Comparison of ENCODE assay signal across 24 mouse cellular contexts in the genomic region with DNA sequence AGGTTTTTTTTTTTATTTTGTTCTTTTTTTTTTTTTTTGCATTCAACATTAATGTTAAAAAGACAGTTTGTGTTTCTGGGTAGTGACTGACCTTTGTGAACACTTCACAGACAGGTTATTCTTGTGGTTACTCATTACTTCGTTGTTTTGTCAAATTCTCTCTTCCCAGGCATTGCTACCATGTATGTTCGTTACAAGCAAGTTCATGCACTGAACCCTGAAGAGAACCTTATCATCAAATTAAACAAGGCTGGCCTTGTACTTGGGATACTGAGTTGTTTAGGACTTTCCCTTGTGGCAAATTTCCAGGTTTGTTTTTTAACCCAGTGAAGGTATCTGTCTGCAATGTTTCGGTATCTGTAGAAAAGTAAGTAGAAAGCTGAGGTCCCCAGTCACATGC. TPM values are rescaled to one million over a fixed set of nuclear protein-coding genes. Genes with fewer than 3 reads are reported as not detected.
A peak's percentile ranks its signal among the peaks of the same experiment; 100 is the strongest.
DNase-seq lines count a peak whose midpoint lies in the region; ATAC-seq and TF ChIP-seq lines count a peak whose summit lies in the region.
"Had no signal": no experiment of that assay in that cellular context is flagged by ENCODE, and none has a peak within 500 bp of the region (broad histone marks: within the 10 kb centered on the region; RNA-seq: fewer than 3 reads in every experiment).

No protein-coding gene starts in this region.

- H3K9ac ChIP-seq in kidney, embryonic 16.5 days (replicated peaks; ENCODE audit: low read length), result no peak overlapping the region
- no peak overlapping the region for H3K9ac ChIP-seq in liver, embryonic 16.5 days (ENCODE audit: low read depth, low read length)
- no peak overlapping the region for H3K9ac ChIP-seq in liver, embryonic 11.5 days (ENCODE audit: low read depth, low read length)
- H3K9ac ChIP-seq: embryonic facial prominence, embryonic 12.5 days; forebrain, embryonic 13.5 days; forebrain, embryonic 15.5 days had no signal

- no peaks in the 10 kb centered on the region for H3K9me3 ChIP-seq in kidney, embryonic 16.5 days (ENCODE audit: low read length)
- H3K9me3 ChIP-seq in liver, embryonic 16.5 days (replicated peaks; ENCODE audit: control insufficient read depth, low read length), result no peaks in the 10 kb centered on the region
- no peaks in the 10 kb centered on the region for H3K9me3 ChIP-seq in liver, embryonic 11.5 days (ENCODE audit: control insufficient read depth, low read length)
- H3K9me3 ChIP-seq: embryonic facial prominence, embryonic 10.5 days; embryonic facial prominence, embryonic 12.5 days; forebrain, embryonic 13.5 days; forebrain, embryonic 15.5 days; G1E had no signal

- no peaks in the 10 kb centered on the region for H3K4me1 ChIP-seq in kidney, adult 2 months (ENCODE audit: control insufficient read depth, insufficient read depth, low read length)
- H3K4me1 ChIP-seq in kidney, embryonic 16.5 days (ENCODE audit: insufficient read depth, low read length), result no peaks in the 10 kb centered on the region
- no peaks in the 10 kb centered on the region for H3K4me1 ChIP-seq in liver, embryonic 16.5 days (ENCODE audit: control insufficient read depth, low read depth, low read length)
- H3K4me1 ChIP-seq in liver, embryonic 11.5 days (replicated peaks; ENCODE audit: control insufficient read depth, insufficient read depth, low read length), result no peaks in the 10 kb centered on the region
- H3K4me1 ChIP-seq: embryonic facial prominence, embryonic 10.5 days; embryonic facial prominence, embryonic 12.5 days; forebrain, embryonic 13.5 days; forebrain, embryonic 15.5 days had no signal

- no peak overlapping the region for H3K4me3 ChIP-seq in kidney, adult 2 months (ENCODE audit: insufficient read depth, low read depth, low read length)
- H3K4me3 ChIP-seq in kidney, embryonic 16.5 days (ENCODE audit: low read length), result no peak overlapping the region
- no peak overlapping the region for H3K4me3 ChIP-seq in liver, embryonic 16.5 days (ENCODE audit: low read depth, low read length)
- H3K4me3 ChIP-seq in liver, embryonic 11.5 days (ENCODE audit: low read depth, low read length), result no peak overlapping the region
- H3K4me3 ChIP-seq: embryonic facial prominence, embryonic 10.5 days; embryonic facial prominence, embryonic 12.5 days; forebrain, embryonic 13.5 days; forebrain, embryonic 15.5 days had no signal

- DNase-seq in kidney, adult 2 months, result peak; percentile 71
- DNase-seq in kidney, postnatal 4 days, result no peak
- DNase-seq in kidney, postnatal 14 days, result peak; percentile 10
- DNase-seq in liver, embryonic 11.5 days (ENCODE audit: low spot score), result no peak
- DNase-seq: adrenal gland, adult 8-10 months; adrenal gland, postnatal 14 days; adrenal gland, postnatal 36 days; B cell, adult 2 months; cerebellum, adult 11-12 months; cerebellum, adult 2 months; cerebellum, adult 9-10 months; cerebellum, postnatal 10 days; cerebellum, postnatal 25 days had no signal

- no peak for TF ChIP-seq CTCF in kidney, adult 2 months (conservative IDR thresholded peaks at IDR 0.05; ENCODE audit: insufficient read depth, insufficient read length, low read depth, low read length)

- no peaks in the 10 kb centered on the region for H3K27me3 ChIP-seq in kidney, adult 2 months (replicated peaks; ENCODE audit: control insufficient read depth, insufficient read depth, low read length)
- no peaks in the 10 kb centered on the region for H3K27me3 ChIP-seq in kidney, embryonic 16.5 days (ENCODE audit: insufficient read depth, low read length)
- no peaks in the 10 kb centered on the region for H3K27me3 ChIP-seq in liver, embryonic 16.5 days (ENCODE audit: control insufficient read depth, insufficient read depth, low read depth, low read length)
- no peaks in the 10 kb centered on the region for H3K27me3 ChIP-seq in liver, embryonic 11.5 days (replicated peaks; ENCODE audit: control insufficient read depth, insufficient read depth, low read length)
- H3K27me3 ChIP-seq: CH12.LX; embryonic facial prominence, embryonic 12.5 days; forebrain, embryonic 13.5 days; forebrain, embryonic 15.5 days; Patski had no signal

- no peak overlapping the region; the same call in 1 of the 2 replicates for H3K27ac ChIP-seq in kidney, adult 2 months (ENCODE audit: insufficient read depth, low read depth, low read length)
- no peak overlapping the region for H3K27ac ChIP-seq in kidney, embryonic 16.5 days (ENCODE audit: low read length)
- H3K27ac ChIP-seq in liver, embryonic 16.5 days (ENCODE audit: low read length), result no peak overlapping the region
- H3K27ac ChIP-seq in liver, embryonic 11.5 days (ENCODE audit: low read depth, low read length), result no peak overlapping the region
- H3K27ac ChIP-seq: embryonic facial prominence, embryonic 10.5 days; embryonic facial prominence, embryonic 12.5 days; forebrain, embryonic 13.5 days; forebrain, embryonic 15.5 days had no signal

- TF ChIP-seq POLR2A in kidney, adult 2 months (IDR thresholded peaks at IDR 0.05; ENCODE audit: low read depth, low read length), result no peak

- ATAC-seq in kidney, embryonic 16.5 days (ENCODE audit: low FRiP score, low TSS enrichment), result no peak
- ATAC-seq in liver, embryonic 16.5 days (ENCODE audit: low read depth), result peak; percentile 43; the same call in 1 of the 2 replicates
- no peak for ATAC-seq in liver, embryonic 11.5 days (replicated peaks; ENCODE audit: low FRiP score)
- ATAC-seq: activated CD4-positive, CD25-positive, alpha-beta regulatory T cell, adult 4 months; CD4-positive, CD25-positive, alpha-beta regulatory T cell, adult 4 months; forebrain, embryonic 13.5 days; forebrain, embryonic 15.5 days; Patski had no signal

- 58% methylated on average over 3 of the region's 3 CpGs for WGBS in kidney, adult 2 months
- WGBS in kidney, embryonic 16.5 days, result 74% methylated on average over 3 of the region's 3 CpGs
- 58% methylated on average over 3 of the region's 3 CpGs for WGBS in liver, embryonic 16.5 days (ENCODE audit: insufficient replicate concordance)
- WGBS in liver, embryonic 11.5 days, result 79% methylated on average over 3 of the region's 3 CpGs

- H3K4me2 ChIP-seq in kidney, embryonic 16.5 days (replicated peaks; ENCODE audit: low read depth, low read length), result no peak overlapping the region
- H3K4me2 ChIP-seq in liver, embryonic 16.5 days (ENCODE audit: low read depth, low read length), result no peak overlapping the region
- no peak overlapping the region for H3K4me2 ChIP-seq in liver, embryonic 11.5 days
- H3K4me2 ChIP-seq: embryonic facial prominence, embryonic 12.5 days; forebrain, embryonic 13.5 days; forebrain, embryonic 15.5 days had no signal

- peaks cover 4% of the 10 kb centered on the region for H3K36me3 ChIP-seq in kidney, adult 2 months (ENCODE audit: control insufficient read depth, insufficient read depth, low read length)
- peaks cover 10% of the 10 kb centered on the region; the same call in 1 of the 2 replicates for H3K36me3 ChIP-seq in kidney, embryonic 16.5 days (ENCODE audit: insufficient read depth, low read length)
- peaks cover 4% of the 10 kb centered on the region; the same call in 1 of the 2 replicates for H3K36me3 ChIP-seq in liver, embryonic 16.5 days (ENCODE audit: control insufficient read depth, insufficient read depth)
- H3K36me3 ChIP-seq in liver, embryonic 11.5 days (ENCODE audit: control insufficient read depth, insufficient read depth, low read length), result no peaks in the 10 kb centered on the region

RNA-seq across cellular contexts. Expression of gene Cept1, which starts 18.3 kb away (rescaled TPM):
- 18.1 and 20.6 TPM in 2 replicates for polyA plus RNA-seq in kidney, adult 2 months (2012; rRNA removed)
- polyA plus RNA-seq in kidney, embryonic 16.5 days (2015; fragmentation: Nextera tagmentation; extraction: Ambion mirVana), result 63.4 and 65.1 TPM in 2 replicates
- polyA plus RNA-seq in liver, embryonic 16.5 days (2015; fragmentation: Nextera tagmentation; extraction: Ambion mirVana), result 31.9 and 33.0 TPM in 2 replicates
- 40.7 and 43.0 TPM in 2 replicates for polyA plus RNA-seq in liver, embryonic 11.5 days (2014; fragmentation: Nextera tagmentation; extraction: Ambion mirVana)

RNA-seq across cellular contexts. Expression of gene Dram2, which starts 18.3 kb away (rescaled TPM):
- 117 and 127 TPM in 2 replicates for polyA plus RNA-seq in kidney, adult 2 months (2012; rRNA removed)
- 90.8 and 94.7 TPM in 2 replicates for polyA plus RNA-seq in kidney, embryonic 16.5 days (2015; fragmentation: Nextera tagmentation; extraction: Ambion mirVana)
- polyA plus RNA-seq in liver, embryonic 16.5 days (2015; fragmentation: Nextera tagmentation; extraction: Ambion mirVana), result 34.7 and 35.9 TPM in 2 replicates
- polyA plus RNA-seq in liver, embryonic 11.5 days (2014; fragmentation: Nextera tagmentation; extraction: Ambion mirVana), result 34.7 and 40.5 TPM in 2 replicates

Comparison
In these comparisons a context has a peak if more than half of its experiments do, and no peak if none do; other contexts are left out.
1. DNase-seq: peak in kidney, adult 2 months (single experiment) and kidney, postnatal 14 days (single experiment); none in kidney, postnatal 4 days (0 of 2) and liver, embryonic 11.5 days (single experiment).